Mouse (Mus musculus): ENCODE results near the gene Gm21954. TPM values are rescaled to one million over a fixed set of nuclear protein-coding genes. Genes with fewer than 3 reads are reported as not detected.

The Gm21954 gene
- polyA plus RNA-seq, 1 experiment from 2014 or later: not detected

DNA sequence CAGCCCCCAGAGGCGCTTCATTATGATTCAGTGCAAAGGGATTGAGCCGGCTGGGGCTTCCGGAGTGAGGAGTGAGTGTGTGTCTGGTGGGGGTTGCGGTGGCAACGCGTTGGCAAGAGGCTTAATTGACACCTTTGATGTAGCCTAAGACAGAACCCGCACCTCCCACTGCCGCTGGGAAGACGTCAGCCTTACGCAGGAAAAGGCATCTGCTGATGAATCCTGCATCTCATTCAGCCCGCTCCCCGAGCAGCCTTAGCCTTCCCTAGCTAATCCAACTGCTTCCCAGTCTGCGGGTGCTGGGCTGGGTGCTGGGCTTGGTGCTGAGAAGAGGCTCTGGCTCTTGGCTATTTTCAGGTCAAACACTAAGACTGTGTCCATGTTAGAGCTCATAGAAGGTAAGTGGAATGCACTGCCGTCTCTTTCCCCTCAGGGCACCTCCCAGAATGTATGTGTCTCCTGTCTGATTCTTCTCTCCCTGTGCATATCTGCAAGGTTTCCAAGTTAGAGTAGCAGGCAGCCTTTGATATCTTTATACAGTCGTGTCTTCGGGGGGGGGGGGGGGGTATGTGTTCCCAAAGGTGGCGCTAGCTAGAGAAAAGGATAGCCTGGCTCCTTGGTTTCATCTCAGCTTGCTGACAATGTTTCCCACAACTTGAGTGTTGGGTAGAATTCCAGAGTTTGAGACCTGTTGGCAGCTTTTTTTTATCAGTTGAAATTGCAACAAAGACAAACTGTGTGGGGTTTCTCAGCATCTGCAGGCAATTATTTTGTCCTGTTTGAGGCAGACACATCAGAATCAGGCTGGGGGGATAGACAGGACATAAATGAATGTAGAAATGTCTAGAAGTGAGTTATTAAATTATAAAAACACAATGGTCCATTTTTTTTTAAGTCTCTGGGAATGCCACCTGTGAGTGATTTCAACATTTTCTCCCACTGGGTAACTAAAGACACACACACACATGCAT is 10.0 kb downstream of the Gm21954 start:
- H3K4me1 ChIP-seq: peaks cover 30% of the 10 kb centered on the region
- ATAC-seq (ENCODE audit: low FRiP score): peak; percentile 93
- peak overlapping the region; percentile 87 for H3K27ac ChIP-seq
- peak overlapping the region; percentile 54 for H3K4me2 ChIP-seq
- H3K36me3 ChIP-seq (replicated peaks): no peaks in the 10 kb centered on the region
- no peaks in the 10 kb centered on the region for H3K27me3 ChIP-seq
- H3K9me3 ChIP-seq: no peaks in the 10 kb centered on the region
- H3K4me3 ChIP-seq (replicated peaks): peak overlapping the region; percentile 26
- WGBS: 2% methylated on average over 17 of the region's 17 CpGs
- H3K9ac ChIP-seq: peak overlapping the region; percentile 38

GRCm38 (mm10) chr3:55461092-55461491 is 10.9 kb downstream of the Gm21954 start:
- WGBS: 32% methylated on average over 3 of the region's 3 CpGs
- Histone ChIP-seq H3K9me3 (no peaks in the 10 kb centered on the region), H3K4me1 (peaks cover 30% of the 10 kb centered on the region), H3K27ac (peak overlapping the region; percentile 87), H3K9ac (no peak overlapping the region), H3K4me3 (replicated peaks) (peak overlapping the region; percentile 26; the same call in 1 of the 2 replicates), H3K4me2 (peak overlapping the region; percentile 54), H3K36me3 (replicated peaks) (no peaks in the 10 kb centered on the region), H3K27me3 (no peaks in the 10 kb centered on the region)
- peak; percentile 50 for ATAC-seq (ENCODE audit: low FRiP score)

DNA sequence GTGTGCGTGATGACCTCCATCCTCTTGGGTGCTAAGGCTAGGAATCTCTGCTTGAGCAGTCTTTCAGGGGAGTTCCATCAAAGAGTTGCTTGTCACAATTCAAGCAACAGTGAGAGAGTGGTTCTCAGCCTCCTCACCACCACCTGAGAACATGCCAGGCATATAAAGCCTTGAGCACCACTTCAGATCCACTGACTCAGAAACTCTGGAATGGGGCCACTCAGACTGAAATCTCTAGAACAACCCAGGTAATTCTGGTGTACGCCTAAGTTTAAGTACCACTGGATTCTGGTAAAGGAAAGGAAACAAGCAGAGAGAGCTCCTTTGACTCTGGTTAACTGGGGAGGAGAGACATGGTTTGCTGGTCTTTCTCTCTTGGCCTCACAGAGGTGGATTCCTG is 19.5 kb downstream of the Gm21954 start:
- Histone ChIP-seq H3K27ac (no peak overlapping the region), H3K4me2 (no peak overlapping the region), H3K27me3 (no peaks in the 10 kb centered on the region), H3K4me1 (no peaks in the 10 kb centered on the region), H3K9me3 (no peaks in the 10 kb centered on the region), H3K9ac (no peak overlapping the region), H3K36me3 (replicated peaks) (peaks cover 6% of the 10 kb centered on the region; the same call in 1 of the 2 replicates), H3K4me3 (replicated peaks) (no peak overlapping the region)
- 87% methylated on average over 2 of the region's 2 CpGs for WGBS
- no peak for ATAC-seq (ENCODE audit: low FRiP score)

GRCm38 (mm10) chr3:55451877-55452276 is 20.1 kb downstream of the Gm21954 start:
- no peak overlapping the region for H3K4me3 ChIP-seq (replicated peaks)
- H3K36me3 ChIP-seq (replicated peaks): peaks cover 6% of the 10 kb centered on the region; the same call in 1 of the 2 replicates
- no peak overlapping the region for H3K4me2 ChIP-seq
- ATAC-seq (ENCODE audit: low FRiP score): no peak
- WGBS: 88% methylated on average over 3 of the region's 3 CpGs
- H3K9ac ChIP-seq: no peak overlapping the region
- no peaks in the 10 kb centered on the region for H3K9me3 ChIP-seq
- H3K4me1 ChIP-seq: no peaks in the 10 kb centered on the region
- no peak overlapping the region for H3K27ac ChIP-seq
- H3K27me3 ChIP-seq: no peaks in the 10 kb centered on the region

GRCm38 (mm10) chr3:55451035-55451434 is 21.0 kb downstream of the Gm21954 start:
- Histone ChIP-seq H3K4me1 (no peaks in the 10 kb centered on the region), H3K9me3 (no peaks in the 10 kb centered on the region), H3K4me3 (replicated peaks) (no peak overlapping the region), H3K27ac (no peak overlapping the region), H3K27me3 (no peaks in the 10 kb centered on the region), H3K4me2 (no peak overlapping the region), H3K9ac (no peak overlapping the region), H3K36me3 (replicated peaks) (peaks cover 6% of the 10 kb centered on the region; the same call in 1 of the 2 replicates)
- no peak for ATAC-seq (ENCODE audit: low FRiP score)
- WGBS: 95% methylated on average over 14 of the region's 14 CpGs

DNA sequence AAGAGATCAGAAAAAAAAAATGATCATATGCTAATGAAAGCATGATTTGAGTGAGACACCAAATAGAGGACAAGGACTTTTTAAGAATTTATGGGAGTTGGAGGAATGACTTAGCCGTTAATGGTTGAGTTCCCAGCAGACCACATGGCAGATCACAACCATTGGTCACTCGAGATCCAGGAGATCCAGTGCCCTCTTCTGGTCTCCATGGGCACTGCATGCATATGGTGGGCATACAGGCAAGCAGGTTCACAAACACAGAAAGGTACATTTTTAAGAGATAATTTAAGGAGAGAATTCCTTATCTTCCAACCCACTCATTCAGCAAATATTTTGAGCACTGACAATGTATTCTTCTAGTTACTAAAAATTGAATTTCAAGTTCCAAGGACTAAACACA is 22.9 kb downstream of the Gm21954 start:
- no peak overlapping the region for H3K27ac ChIP-seq
- ATAC-seq (ENCODE audit: low FRiP score): no peak
- H3K4me2 ChIP-seq: no peak overlapping the region
- no peaks in the 10 kb centered on the region for H3K9me3 ChIP-seq
- H3K27me3 ChIP-seq: no peaks in the 10 kb centered on the region
- no peak overlapping the region for H3K4me3 ChIP-seq (replicated peaks)
- H3K9ac ChIP-seq: no peak overlapping the region
- no peaks in the 10 kb centered on the region for H3K4me1 ChIP-seq
- WGBS: 93% methylated on average over 2 of the region's 2 CpGs
- peaks cover 6% of the 10 kb centered on the region; the same call in 1 of the 2 replicates for H3K36me3 ChIP-seq (replicated peaks)

GRCm38 (mm10) chr3:55447486-55448460 is 24.2 kb downstream of the Gm21954 start:
- Histone ChIP-seq H3K27ac (no peak overlapping the region), H3K4me3 (replicated peaks) (no peak overlapping the region), H3K36me3 (replicated peaks) (peaks cover 6% of the 10 kb centered on the region; the same call in 1 of the 2 replicates), H3K4me2 (no peak overlapping the region), H3K9me3 (no peaks in the 10 kb centered on the region), H3K4me1 (no peaks in the 10 kb centered on the region), H3K9ac (no peak overlapping the region), H3K27me3 (no peaks in the 10 kb centered on the region)
- ATAC-seq (ENCODE audit: low FRiP score): no peak
- 83% methylated on average over 5 of the region's 5 CpGs for WGBS

DNA sequence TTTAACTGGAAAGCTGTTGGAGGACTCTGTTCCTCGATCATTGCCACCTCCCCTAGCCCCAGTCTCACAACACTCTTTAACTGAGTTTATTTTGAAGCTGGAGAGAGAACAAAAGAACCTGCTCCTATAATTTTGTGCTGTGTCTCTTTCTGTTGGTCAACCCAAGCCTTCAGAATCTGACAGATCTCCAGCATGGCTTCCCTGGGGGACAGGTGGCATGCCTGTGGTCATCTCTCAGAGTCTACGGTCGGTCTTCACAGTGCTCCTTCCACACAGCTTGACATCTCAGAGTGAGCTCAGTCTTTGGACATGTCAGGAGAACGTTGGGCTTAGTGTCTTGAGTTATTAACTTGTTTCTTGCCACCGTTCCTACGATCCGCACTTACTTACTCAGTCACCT is 25.3 kb downstream of the Gm21954 start:
- no peak for ATAC-seq (ENCODE audit: low FRiP score)
- Histone ChIP-seq H3K27ac (no peak overlapping the region), H3K4me2 (no peak overlapping the region), H3K27me3 (no peaks in the 10 kb centered on the region), H3K9ac (no peak overlapping the region), H3K9me3 (no peaks in the 10 kb centered on the region), H3K4me1 (no peaks in the 10 kb centered on the region), H3K4me3 (replicated peaks) (no peak overlapping the region), H3K36me3 (replicated peaks) (no peaks in the 10 kb centered on the region)
- WGBS: 92% methylated on average over 7 of the region's 7 CpGs

DNA sequence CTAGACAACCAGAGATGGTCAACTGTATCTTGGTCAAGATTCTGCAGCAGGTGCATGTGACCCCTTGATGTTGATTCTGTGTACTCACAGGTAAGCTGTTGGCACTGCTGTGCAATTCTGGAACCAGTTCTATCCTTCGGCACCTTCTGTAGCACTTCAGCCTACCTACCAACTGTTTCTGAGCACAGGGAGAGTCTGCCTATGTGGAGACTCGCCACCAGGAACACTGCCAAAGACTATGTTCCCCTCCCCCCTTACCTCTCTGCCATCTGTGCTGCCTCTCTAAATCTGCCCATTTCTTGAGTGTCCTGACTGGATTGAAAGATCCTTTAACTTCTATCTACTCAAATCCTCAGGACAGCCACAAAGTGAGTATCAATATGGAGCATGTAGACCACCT is 28.3 kb downstream of the Gm21954 start:
- Histone ChIP-seq H3K9ac (no peak overlapping the region), H3K27ac (no peak overlapping the region), H3K4me3 (replicated peaks) (no peak overlapping the region), H3K4me2 (no peak overlapping the region), H3K9me3 (no peaks in the 10 kb centered on the region), H3K4me1 (peaks cover 6% of the 10 kb centered on the region; the same call in 1 of the 2 replicates), H3K36me3 (replicated peaks) (no peaks in the 10 kb centered on the region), H3K27me3 (no peaks in the 10 kb centered on the region)
- no peak for ATAC-seq (ENCODE audit: low FRiP score)
- WGBS: 82% methylated on average over 2 of the region's 2 CpGs

- Histone ChIP-seq H3K9me3 (no peaks in the 10 kb centered on the region), H3K4me1 (peaks cover 6% of the 10 kb centered on the region; the same call in 1 of the 2 replicates), H3K27ac (no peak overlapping the region), H3K36me3 (replicated peaks) (no peaks in the 10 kb centered on the region), H3K27me3 (no peaks in the 10 kb centered on the region), H3K4me2 (no peak overlapping the region), H3K9ac (no peak overlapping the region), H3K4me3 (replicated peaks) (no peak overlapping the region)
- no peak for ATAC-seq (ENCODE audit: low FRiP score)
- 92% methylated on average over 8 of the region's 8 CpGs for WGBS
Measured at GRCm38 (mm10) chr3:55443271-55443670, 28.7 kb downstream of the Gm21954 start.

- H3K9ac ChIP-seq: no peak overlapping the region
- ATAC-seq (ENCODE audit: low FRiP score): no peak
- H3K36me3 ChIP-seq (replicated peaks): no peaks in the 10 kb centered on the region
- no peaks in the 10 kb centered on the region for H3K27me3 ChIP-seq
- WGBS: 87% methylated on average over 11 of the region's 11 CpGs
- H3K27ac ChIP-seq: no peak overlapping the region
- no peak overlapping the region for H3K4me3 ChIP-seq (replicated peaks)
- H3K4me2 ChIP-seq: no peak overlapping the region
- no peaks in the 10 kb centered on the region for H3K9me3 ChIP-seq
- peaks cover 6% of the 10 kb centered on the region; the same call in 1 of the 2 replicates for H3K4me1 ChIP-seq
Measured at GRCm38 (mm10) chr3:55442012-55442645, 29.9 kb downstream of the Gm21954 start.
